Mouse (Mus musculus): ENCODE results near the gene Lhb.
"Not testable (repeated sequence)": the region's sequence is repeated elsewhere in the genome, so short reads cannot be mapped to it uniquely, and the experiment has no call there.

The Lhb gene

GRCm38 (mm10) chr7:45420615-45420919, at the start of gene Lhb:
Gene Lhb, plus strand, starts transcription at chr7:45420820.
- no peak for DNase-seq (ENCODE audit: low spot score in 2 of 2)

- DNase-seq (ENCODE audit: low spot score in 2 of 2) = no peak
These were observed 48.2 kb upstream of the Lhb start for GRCm38 (mm10) chr7:45372371-45372770.

GRCm38 (mm10) chr7:45374620-45375019, 46.0 kb upstream of the Lhb start:
- DNase-seq (ENCODE audit: low spot score in 2 of 2) = no peak

- no peak for DNase-seq (ENCODE audit: low spot score in 2 of 2)
These were observed 44.6 kb upstream of the Lhb start for GRCm38 (mm10) chr7:45376057-45376456.

- no peak for DNase-seq (ENCODE audit: low spot score in 2 of 2)
These were observed 34.5 kb upstream of the Lhb start for GRCm38 (mm10) chr7:45386077-45386476.

GRCm38 (mm10) chr7:45395129-45395541, 25.5 kb upstream of the Lhb start:
- no peak for DNase-seq (ENCODE audit: low spot score in 2 of 2)

GRCm38 (mm10) chr7:45395578-45396336, 24.9 kb upstream of the Lhb start, which contains the start of gene Snrnp70:
Gene Snrnp70, minus strand, starts transcription at chr7:45395742.
- DNase-seq (ENCODE audit: low spot score in 2 of 2) = peak; percentile 99 to 100

GRCm38 (mm10) chr7:45396337-45396775, 24.3 kb upstream of the Lhb start:
- DNase-seq (ENCODE audit: low spot score in 2 of 2) = not testable (repeated sequence)

GRCm38 (mm10) chr7:45396787-45397186, 23.8 kb upstream of the Lhb start:
- DNase-seq (ENCODE audit: low spot score in 2 of 2) = no peak

- DNase-seq (ENCODE audit: low spot score in 2 of 2) = no peak
These were observed 19.0 kb upstream of the Lhb start for GRCm38 (mm10) chr7:45401521-45402085.

GRCm38 (mm10) chr7:45403532-45404261, 16.9 kb upstream of the Lhb start:
- DNase-seq (ENCODE audit: low spot score in 2 of 2) = peak; percentile 42 to 84

- DNase-seq (ENCODE audit: low spot score in 2 of 2) = peak; percentile 74 to 86
These were observed 15.2 kb upstream of the Lhb start, which contains the start of gene Kcna7 for GRCm38 (mm10) chr7:45405091-45406075. Gene Kcna7, plus strand, starts transcription at chr7:45405653.

- DNase-seq (ENCODE audit: low spot score in 2 of 2) = no peak
These were observed 14.2 kb upstream of the Lhb start for GRCm38 (mm10) chr7:45406157-45407156.

GRCm38 (mm10) chr7:45407836-45408235, 12.8 kb upstream of the Lhb start:
- DNase-seq (ENCODE audit: low spot score in 2 of 2) = no peak

- DNase-seq (ENCODE audit: low spot score in 2 of 2) = no peak
These were observed 12.3 kb upstream of the Lhb start for GRCm38 (mm10) chr7:45408351-45408750.

GRCm38 (mm10) chr7:45408949-45409348, 11.7 kb upstream of the Lhb start:
- no peak for DNase-seq (ENCODE audit: low spot score in 2 of 2)

- DNase-seq (ENCODE audit: low spot score in 2 of 2) = no peak
These were observed 11.0 kb upstream of the Lhb start for GRCm38 (mm10) chr7:45409497-45410163.

- DNase-seq (ENCODE audit: low spot score in 2 of 2) = no peak
These were observed 8.2 kb upstream of the Lhb start for GRCm38 (mm10) chr7:45412421-45412820.

- no peak for DNase-seq (ENCODE audit: low spot score in 2 of 2)
These were observed 7.3 kb upstream of the Lhb start, which contains the start of gene Ntf5 for GRCm38 (mm10) chr7:45413113-45413863. Gene Ntf5, plus strand, starts transcription at chr7:45413695.

Data from spleen, postnatal 10 days (tissue).